In genomic region chr2:165509686-165510085, GRCm38 (mm10) we compare ENCODE assay signal across 21 mouse cellular contexts. TPM values are rescaled to one million over a fixed set of nuclear protein-coding genes. Genes with fewer than 3 reads are reported as not detected.
DNase-seq lines count a peak whose midpoint lies in the region; ATAC-seq and TF ChIP-seq lines count a peak whose summit lies in the region.
"Had no signal": no experiment of that assay in that cellular context is flagged by ENCODE, and none has a peak within 500 bp of the region (broad histone marks: within the 10 kb centered on the region; RNA-seq: fewer than 3 reads in every experiment).

No protein-coding gene starts in this region.

- H3K27ac ChIP-seq in midbrain, embryonic 11.5 days (ENCODE audit: low read depth, low read length): no peak overlapping the region
- H3K27ac ChIP-seq in midbrain, embryonic 14.5 days (replicated peaks; ENCODE audit: low read depth, low read length): no peak overlapping the region
- H3K27ac ChIP-seq in stomach, postnatal 0 days (replicated peaks): no peak overlapping the region
- H3K27ac ChIP-seq: embryonic facial prominence, embryonic 12.5 days; forebrain, embryonic 15.5 days; heart, embryonic 13.5 days; hindbrain, embryonic 12.5 days had no signal

- WGBS in midbrain, embryonic 11.5 days: 80% methylated on average over 9 of the region's 9 CpGs
- WGBS in midbrain, embryonic 14.5 days: 77% methylated on average over 9 of the region's 9 CpGs
- WGBS in stomach, postnatal 0 days: 58% methylated on average over 9 of the region's 9 CpGs

- intact Hi-C loops in heart, postnatal 10 days (cut with DNase I): no loop called here

- 0 out of 2 replicates have a peak, but pooled peaks cover 2% of the 10 kb centered on the region for H3K4me1 ChIP-seq in midbrain, embryonic 11.5 days (ENCODE audit: control insufficient read depth, insufficient read depth, low read length)
- peaks cover 9% of the 10 kb centered on the region for H3K4me1 ChIP-seq in midbrain, embryonic 14.5 days (ENCODE audit: control insufficient read depth, insufficient read depth, low read length)
- peaks cover 2% of the 10 kb centered on the region; the same call in 1 of the 2 replicates for H3K4me1 ChIP-seq in stomach, postnatal 0 days (replicated peaks; ENCODE audit: control insufficient read depth, insufficient read depth)

- DNase-seq in midbrain, embryonic 11.5 days (ENCODE audit: low spot score, missing footprints): peak; percentile 44
- no peak for DNase-seq in midbrain, embryonic 14.5 days
- peak; percentile 49 for DNase-seq in naive thymus-derived CD4-positive, alpha-beta T cell, adult 2 months (ENCODE audit: low read depth)
- peak; percentile 61 for DNase-seq in thymus, postnatal 14 days
- no peak for DNase-seq in heart, postnatal 10 days
- no peak for DNase-seq in kidney, adult 18-20 months
- DNase-seq in stomach, postnatal 0 days (ENCODE audit: low spot score): no peak
- DNase-seq: adrenal gland, adult 2 months; adrenal gland, postnatal 25 days; cerebellum, adult 2 months; cerebellum, postnatal 10 days; embryo, embryonic 11 days; gastrocnemius, postnatal 36 days; heart, adult 11 months; heart, postnatal 4 days had no signal

- no peak overlapping the region for H3K4me3 ChIP-seq in midbrain, embryonic 11.5 days (ENCODE audit: low read depth, low read length)
- H3K4me3 ChIP-seq in midbrain, embryonic 14.5 days (replicated peaks; ENCODE audit: low read depth, low read length): no peak overlapping the region
- no peak overlapping the region for H3K4me3 ChIP-seq in stomach, postnatal 0 days (ENCODE audit: low read depth, low read length)
- H3K4me3 ChIP-seq: embryonic facial prominence, embryonic 12.5 days; forebrain, embryonic 15.5 days; heart, embryonic 13.5 days; hindbrain, embryonic 12.5 days had no signal

- no peak for ATAC-seq in midbrain, embryonic 11.5 days (ENCODE audit: low FRiP score)
- no peak for ATAC-seq in midbrain, embryonic 14.5 days (ENCODE audit: low FRiP score, low TSS enrichment)
- ATAC-seq in stomach, postnatal 0 days (ENCODE audit: low FRiP score, low TSS enrichment): no peak
- ATAC-seq: forebrain, embryonic 15.5 days; hindbrain, embryonic 16.5 days had no signal

- TF ChIP-seq EP300 in stomach, postnatal 0 days (optimal IDR thresholded peaks at IDR 0.05): no peak

- H3K36me3 ChIP-seq in midbrain, embryonic 11.5 days (ENCODE audit: control insufficient read depth, insufficient read depth, low read length): no peaks in the 10 kb centered on the region
- H3K36me3 ChIP-seq in midbrain, embryonic 14.5 days (ENCODE audit: control insufficient read depth, insufficient read depth, low read length): no peaks in the 10 kb centered on the region
- H3K36me3 ChIP-seq in stomach, postnatal 0 days (ENCODE audit: control insufficient read depth, insufficient read depth, low read length): no peaks in the 10 kb centered on the region
- H3K36me3 ChIP-seq: forebrain, embryonic 15.5 days; heart, embryonic 13.5 days; hindbrain, embryonic 12.5 days had no signal

- H3K4me2 ChIP-seq in midbrain, embryonic 11.5 days: no peak overlapping the region
- H3K4me2 ChIP-seq in midbrain, embryonic 14.5 days (ENCODE audit: low read length): no peak overlapping the region
- H3K4me2 ChIP-seq in stomach, postnatal 0 days (replicated peaks; ENCODE audit: low read depth): no peak overlapping the region
- H3K4me2 ChIP-seq: embryonic facial prominence, embryonic 12.5 days; forebrain, embryonic 15.5 days; heart, embryonic 13.5 days; hindbrain, embryonic 12.5 days had no signal

- no peak for TF ChIP-seq CTCF in stomach, postnatal 0 days (IDR thresholded peaks at IDR 0.05; ENCODE audit: low read depth)

- H3K9me3 ChIP-seq in midbrain, embryonic 11.5 days (ENCODE audit: control insufficient read depth, low read length): no peaks in the 10 kb centered on the region
- no peaks in the 10 kb centered on the region for H3K9me3 ChIP-seq in midbrain, embryonic 14.5 days (ENCODE audit: control insufficient read depth, low read length)
- H3K9me3 ChIP-seq in stomach, postnatal 0 days (ENCODE audit: control insufficient read depth, low read length): no peaks in the 10 kb centered on the region
- H3K9me3 ChIP-seq: embryonic facial prominence, embryonic 12.5 days; forebrain, embryonic 15.5 days; heart, embryonic 13.5 days; hindbrain, embryonic 12.5 days had no signal

- no peak overlapping the region for H3K9ac ChIP-seq in midbrain, embryonic 11.5 days (ENCODE audit: low read length)
- no peak overlapping the region for H3K9ac ChIP-seq in midbrain, embryonic 14.5 days (replicated peaks; ENCODE audit: low read length)
- no peak overlapping the region for H3K9ac ChIP-seq in stomach, postnatal 0 days (ENCODE audit: low read length)
- H3K9ac ChIP-seq: embryonic facial prominence, embryonic 12.5 days; forebrain, embryonic 15.5 days; heart, embryonic 13.5 days; hindbrain, embryonic 12.5 days had no signal

- H3K27me3 ChIP-seq in midbrain, embryonic 11.5 days (ENCODE audit: control insufficient read depth, insufficient read depth, low read length): no peaks in the 10 kb centered on the region
- H3K27me3 ChIP-seq in midbrain, embryonic 14.5 days (ENCODE audit: control insufficient read depth, insufficient read depth, low read length): no peaks in the 10 kb centered on the region
- no peaks in the 10 kb centered on the region for H3K27me3 ChIP-seq in stomach, postnatal 0 days (ENCODE audit: control insufficient read depth, insufficient read depth, low read length)
- H3K27me3 ChIP-seq: embryonic facial prominence, embryonic 12.5 days; forebrain, embryonic 15.5 days had no signal

RNA-seq across cellular contexts. Expression of gene Slc2a10, which starts 6.1 kb away (rescaled TPM):
- polyA plus RNA-seq in midbrain, embryonic 11.5 days (2014; fragmentation: Nextera tagmentation; extraction: Ambion mirVana): 2.8 TPM in 2 replicates
- 0.94 and 1.8 TPM in 2 replicates for polyA plus RNA-seq in midbrain, embryonic 14.5 days (2014; fragmentation: Nextera tagmentation; extraction: Ambion mirVana)
- total RNA-seq in heart, postnatal 10 days (2021): 1 to 10 TPM; 5.5 to 5.7 TPM
- polyA plus RNA-seq in stomach, postnatal 0 days (2015; fragmentation: Nextera tagmentation; extraction: Ambion mirVana): 10.1 and 10.7 TPM in 2 replicates

RNA-seq across cellular contexts. Expression of gene Trp53rka, which starts 16.6 kb away (rescaled TPM):
- polyA plus RNA-seq in midbrain, embryonic 11.5 days (2014; fragmentation: Nextera tagmentation; extraction: Ambion mirVana): 46.2 and 49.3 TPM in 2 replicates
- polyA plus RNA-seq in midbrain, embryonic 14.5 days (2014; fragmentation: Nextera tagmentation; extraction: Ambion mirVana): 42.8 and 44.9 TPM in 2 replicates
- 10 to 100 TPM in 1 of 2 experiments, 1 to 10 TPM in 1; 9.7 to 10.5 TPM for total RNA-seq in heart, postnatal 10 days (2021)
- polyA plus RNA-seq in stomach, postnatal 0 days (2015; fragmentation: Nextera tagmentation; extraction: Ambion mirVana): 19.7 and 21.3 TPM in 2 replicates

RNA-seq across cellular contexts. Expression of gene Slc13a3, which starts 36.7 kb away (rescaled TPM):
- polyA plus RNA-seq in midbrain, embryonic 11.5 days (2014; fragmentation: Nextera tagmentation; extraction: Ambion mirVana): 1.4 and 2.1 TPM in 2 replicates
- polyA plus RNA-seq in midbrain, embryonic 14.5 days (2014; fragmentation: Nextera tagmentation; extraction: Ambion mirVana): 3.9 and 5.5 TPM in 2 replicates
- 1 to 10 TPM in 1 of 2 experiments, under 1 TPM in 1; 0.10 to 1.1 TPM for total RNA-seq in heart, postnatal 10 days (2021)
- polyA plus RNA-seq in stomach, postnatal 0 days (2015; fragmentation: Nextera tagmentation; extraction: Ambion mirVana): 0.34 and 0.64 TPM in 2 replicates
- total RNA-seq: common myeloid progenitor, adult 5-6 weeks had no signal

Comparison
In these comparisons a context has a peak if more than half of its experiments do, and no peak if none do; other contexts are left out.
1. DNase-seq: peak in midbrain, embryonic 11.5 days (single experiment), naive thymus-derived CD4-positive, alpha-beta T cell, adult 2 months (single experiment) and thymus, postnatal 14 days (single experiment); none in midbrain, embryonic 14.5 days (single experiment), heart, postnatal 10 days (0 of 2), kidney, adult 18-20 months (single experiment) and stomach, postnatal 0 days (single experiment).